Mouse (Mus musculus): ENCODE measurements around the gene Olfr672.
"Not testable (repeated sequence)": the region's sequence is repeated elsewhere in the genome, so short reads cannot be mapped to it uniquely, and the experiment has no call there.

Gene Olfr672

DNA sequence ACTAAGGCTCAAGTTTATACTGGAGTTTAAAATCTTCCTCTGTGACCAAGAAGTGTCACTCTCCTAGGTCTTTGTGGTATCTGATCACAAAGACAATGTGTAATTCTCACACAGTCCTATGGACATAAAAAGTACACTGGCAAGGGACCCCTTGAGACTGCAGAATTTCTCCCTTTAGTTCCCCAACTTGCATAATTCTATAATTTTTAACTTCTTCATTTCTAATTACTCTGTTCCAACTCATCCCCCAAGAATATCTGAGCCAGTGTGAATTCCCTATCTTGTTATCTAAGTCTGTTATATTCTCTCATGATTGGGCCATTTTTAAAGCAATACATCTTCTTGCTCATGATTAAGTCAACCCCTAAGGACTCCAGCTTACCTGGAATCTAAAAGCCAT, at the start of gene Olfr672:
Gene Olfr672 (minus strand): TSS at position 101 of the 400 bp plus-strand sequence.
- no peak for DNase-seq (ENCODE audit: low read depth)

DNA sequence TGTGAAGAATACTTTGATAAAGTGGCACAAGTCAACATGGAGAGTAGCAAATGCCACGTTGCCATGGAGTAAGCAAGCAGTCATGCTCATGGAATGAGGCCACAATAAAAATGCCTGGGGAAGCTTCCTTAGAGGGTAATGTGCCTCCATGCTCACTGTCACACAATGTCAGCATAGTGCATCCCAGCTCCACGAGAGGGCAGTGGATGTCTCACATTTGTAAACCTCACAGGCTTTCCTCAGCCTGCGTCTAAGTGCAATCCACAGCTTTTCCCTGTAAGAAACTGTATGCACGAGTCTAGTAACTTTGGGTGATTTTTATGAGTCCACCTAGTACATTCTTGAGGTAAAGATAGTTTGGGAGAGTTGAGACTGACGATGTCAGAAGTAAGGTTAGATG, 32.0 kb upstream of the Olfr672 start:
- DNase-seq (ENCODE audit: low read depth) = not testable (repeated sequence)

DNA sequence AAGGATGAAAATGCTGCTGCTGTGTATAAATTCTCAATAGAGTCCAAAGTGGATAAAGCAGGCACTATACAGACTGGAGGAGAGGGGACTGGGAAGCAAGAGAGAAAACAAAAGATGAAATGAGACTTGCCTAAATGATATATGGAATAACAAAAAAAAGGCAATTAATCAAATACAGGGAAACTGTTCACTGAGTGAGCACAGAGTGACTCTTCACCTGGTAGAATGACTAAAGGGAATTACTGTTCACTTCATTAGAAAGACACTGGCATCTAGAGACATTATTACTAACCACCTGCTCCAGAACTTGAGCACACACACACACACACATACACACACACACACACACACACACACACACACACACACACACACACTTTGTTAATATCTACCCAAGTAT, 30.6 kb upstream of the Olfr672 start, which contains the start of gene Olfr676:
Gene Olfr676 (plus strand): TSS at position 301 of the 400 bp plus-strand sequence.
- DNase-seq (ENCODE audit: low read depth) = no peak

DNA sequence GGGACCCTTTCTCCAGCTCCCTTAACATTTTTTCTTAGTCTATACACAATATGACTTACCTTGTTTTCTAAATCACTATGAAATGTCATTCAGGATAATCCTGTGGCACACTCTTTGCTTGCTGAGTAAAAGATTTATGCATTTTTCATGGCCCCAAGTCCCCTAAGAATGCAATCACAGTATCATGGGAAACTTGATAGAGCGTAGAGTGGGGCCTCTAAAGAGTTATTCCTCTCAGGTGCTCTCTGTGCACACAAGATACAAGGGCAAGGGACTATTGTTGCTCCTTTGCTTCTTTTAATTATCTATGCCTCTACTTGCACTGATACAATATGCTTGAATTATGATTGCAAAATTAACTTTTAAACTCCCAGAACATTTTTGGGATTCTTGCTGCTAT, 26.5 kb upstream of the Olfr672 start, which contains the start of gene Olfr675:
Gene Olfr675 (minus strand): TSS at position 101 of the 400 bp plus-strand sequence.
- no peak for DNase-seq (ENCODE audit: low read depth)

GRCm38 (mm10) chr7:105022530-105022929, 20.7 kb upstream of the Olfr672 start:
- DNase-seq (ENCODE audit: low read depth) = no peak

GRCm38 (mm10) chr7:104979026-104979425, 22.8 kb downstream of the Olfr672 start, which contains the start of gene Olfr671:
Olfr671 (minus strand) TSS chr7:104979126.
- DNase-seq (ENCODE audit: low read depth) = no peak

DNA sequence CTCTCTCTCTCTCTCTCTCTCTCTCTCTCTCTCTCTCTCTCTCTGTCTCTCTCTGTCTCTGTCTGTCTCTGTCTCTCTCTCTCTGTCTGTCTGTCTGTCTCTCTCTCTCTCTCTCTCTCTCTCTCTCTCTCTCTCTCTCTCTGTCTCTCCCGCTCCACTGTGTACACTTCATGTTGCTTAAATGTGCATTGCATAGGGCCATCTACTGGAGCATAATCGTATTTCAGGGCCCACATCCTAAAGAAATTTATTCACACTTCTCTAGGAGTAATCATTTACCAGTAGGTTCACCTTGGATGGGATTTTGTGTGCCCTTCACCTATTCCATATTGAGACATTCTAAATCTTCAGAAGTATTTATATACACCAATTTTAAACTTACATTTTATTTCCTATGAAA, 29.3 kb downstream of the Olfr672 start:
- DNase-seq (ENCODE audit: low read depth) = not testable (repeated sequence)

DNA sequence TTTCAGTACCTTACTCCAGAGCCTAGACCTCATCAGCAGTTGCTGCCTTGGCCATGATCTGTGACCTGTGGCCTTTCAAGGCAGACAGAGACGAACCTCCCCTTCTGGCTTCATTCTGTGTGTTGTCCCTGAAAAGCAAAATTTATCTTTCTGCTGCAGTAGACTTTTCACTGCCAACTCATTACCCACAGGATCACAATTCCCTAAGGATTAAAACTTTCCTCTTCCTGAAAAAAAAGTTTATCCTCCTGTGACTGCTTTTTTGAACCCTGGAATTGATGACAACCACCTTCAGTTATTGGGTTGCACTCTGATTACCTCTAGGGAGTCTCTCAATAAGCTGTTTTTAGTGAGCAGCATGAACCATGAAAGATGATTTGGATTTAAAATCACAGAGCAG, 39.3 kb downstream of the Olfr672 start, which contains the start of gene Olfr670:
Gene Olfr670 (minus strand): TSS at position 101 of the 400 bp plus-strand sequence.
- DNase-seq (ENCODE audit: low read depth) = no peak

GRCm38 (mm10) chr7:104950234-104950633, 51.6 kb downstream of the Olfr672 start:
- not testable (repeated sequence) for DNase-seq (ENCODE audit: low read depth)

All from naive thymus-derived CD4-positive, alpha-beta T cell, adult 2 months (primary cell).